Mouse (Mus musculus) stomach, embryonic 14.5 days (tissue): ENCODE data around the gene Plac1. TPM values are rescaled to one million over a fixed set of nuclear protein-coding genes. Genes with fewer than 3 reads are reported as not detected.
"Not testable (repeated sequence)": the region's sequence is repeated elsewhere in the genome, so short reads cannot be mapped to it uniquely, and the experiment has no call there.

Source experiments
- ATAC-seq: fragments of 200-750 bp; cut with Nextera tagmentation; 2 replicates; pipeline ENCODE4 v1.8.0; 2017; ENCODE audit warnings: low read depth, moderate TSS enrichment; ENCODE audit not compliant: insufficient number of reproducible peaks, insufficient read depth, low FRiP score
- H3K27ac ChIP-seq: fragments of 300-500 bp; sonication (generic); 2 replicates; pipeline ENCODE4 v1.5.1; 2014; ENCODE audit warnings: mild to moderate bottlenecking, low read length, moderate library complexity, mixed read lengths
- H3K27me3 ChIP-seq: fragments of 300-500 bp; sonication (generic); 2 replicates; pipeline ENCODE4 v1.6.1; 2014; ENCODE audit warnings: low read length, control low read depth, mixed read lengths; ENCODE audit not compliant: control insufficient read depth, insufficient read depth
- H3K36me3 ChIP-seq: fragments of 300-500 bp; sonication (generic); 2 replicates; pipeline ENCODE4 v1.6.1; 2014; ENCODE audit warnings: mild to moderate bottlenecking, control low read depth, low read length, moderate library complexity, mixed read lengths; ENCODE audit not compliant: control insufficient read depth, insufficient read depth
- H3K4me1 ChIP-seq: fragments of 300-500 bp; sonication (generic); 2 replicates; pipeline ENCODE4 v1.6.1; 2014; ENCODE audit warnings: low read length, control low read depth, mixed read lengths; ENCODE audit not compliant: control insufficient read depth, insufficient read depth
- H3K4me2 ChIP-seq: fragments of 300-500 bp; sonication (generic); replicated peaks from 2 replicates; pipeline ENCODE4 v1.6.1; 2014; ENCODE audit warnings: low read depth, low read length, control low read depth
- H3K4me3 ChIP-seq: fragments of 300-500 bp; sonication (generic); 2 replicates; pipeline ENCODE4 v1.5.1; 2014; ENCODE audit warnings: low read depth, low read length, control low read depth
- H3K9ac ChIP-seq: fragments of 300-500 bp; sonication (generic); replicated peaks from 2 replicates; pipeline ENCODE4 v1.6.1; 2014; ENCODE audit warnings: low read depth, mild to moderate bottlenecking, control low read depth, low read length, moderate library complexity, mixed read lengths
- H3K9me3 ChIP-seq: fragments of 300-500 bp; sonication (generic); 2 replicates; pipeline ENCODE4 v1.6.1; 2016; ENCODE audit warnings: low read depth, low read length, control low read depth; ENCODE audit not compliant: control insufficient read depth
- WGBS: fragments of 180-500 bp; shearing (Covaris S2); extraction: QIAGEN DNeasy Blood & Tissue Kit; methylation state at CpG from one replicate; pipeline ENCODE4 v1.1.7; 2014; 5-methylcytosine and 5-hydroxymethylcytosine counted together
- microRNA counts: library from miRNA; unstranded; fragments of <30 nt; microRNA quantifications from one replicate; lab custom pipeline; 2016
- microRNA-seq: library from miRNA; unstranded; fragments of <30 nt; microRNA quantifications from one replicate; pipeline ENCODE4, GENCODE M21; 2016
- polyA plus RNA-seq: library from polyadenylated mRNA; unstranded; fragments of >200 nt; fragmentation: Nextera tagmentation; extraction: Ambion mirVana; gene quantifications from 2 replicates; pipeline ENCODE4 v1.2.1, GENCODE M21; 2014

Gene Plac1
- polyA plus RNA-seq, 1 experiment from 2014 or later, result 15.3 TPM

DNA sequence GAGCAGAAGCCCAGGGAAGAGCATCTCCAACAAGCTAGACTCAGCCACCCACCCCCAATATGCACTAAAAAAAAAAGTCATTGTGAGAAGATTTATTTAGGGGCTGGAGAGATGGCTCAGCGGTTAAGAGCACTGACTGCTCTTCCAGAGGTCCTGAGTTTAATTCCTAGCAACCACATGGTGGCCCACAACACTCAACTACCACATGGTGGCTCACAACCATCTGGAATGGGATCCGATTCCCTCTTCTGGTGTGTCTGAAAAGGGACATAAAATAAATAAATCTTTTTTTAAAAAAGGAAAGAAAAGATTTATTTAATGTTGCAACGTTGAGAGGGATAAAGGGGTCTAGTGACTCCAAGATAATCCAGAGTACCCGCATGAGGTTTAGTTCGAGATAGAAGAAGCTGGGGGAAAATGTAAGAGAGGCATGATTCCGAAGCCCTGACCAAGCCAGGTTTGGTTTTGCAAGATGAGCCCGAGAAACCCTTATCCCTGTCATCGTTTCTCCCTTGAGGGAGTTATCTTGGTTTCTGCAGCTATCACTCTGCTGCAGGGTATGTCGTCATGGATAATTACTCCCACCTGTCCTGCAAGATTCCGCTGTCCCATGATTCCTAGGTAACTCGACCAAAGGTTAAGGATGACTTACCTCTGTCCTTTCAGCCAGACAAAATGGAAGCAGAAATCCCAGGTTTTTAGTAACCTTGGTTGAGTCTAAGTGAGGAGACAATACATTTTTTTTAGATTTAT lies 214.3 kb downstream of the Plac1 start:
- H3K27me3 ChIP-seq, result no peaks in the 10 kb centered on the region
- no peak overlapping the region for H3K4me3 ChIP-seq
- no peaks in the 10 kb centered on the region for H3K36me3 ChIP-seq
- no peak for ATAC-seq
- H3K9ac ChIP-seq, result no peak overlapping the region
- H3K4me2 ChIP-seq, result no peak overlapping the region
- 58% methylated on average over 11 of the region's 11 CpGs for WGBS
- no peak overlapping the region for H3K27ac ChIP-seq
- H3K9me3 ChIP-seq, result no peaks in the 10 kb centered on the region
- no peaks in the 10 kb centered on the region for H3K4me1 ChIP-seq

DNA sequence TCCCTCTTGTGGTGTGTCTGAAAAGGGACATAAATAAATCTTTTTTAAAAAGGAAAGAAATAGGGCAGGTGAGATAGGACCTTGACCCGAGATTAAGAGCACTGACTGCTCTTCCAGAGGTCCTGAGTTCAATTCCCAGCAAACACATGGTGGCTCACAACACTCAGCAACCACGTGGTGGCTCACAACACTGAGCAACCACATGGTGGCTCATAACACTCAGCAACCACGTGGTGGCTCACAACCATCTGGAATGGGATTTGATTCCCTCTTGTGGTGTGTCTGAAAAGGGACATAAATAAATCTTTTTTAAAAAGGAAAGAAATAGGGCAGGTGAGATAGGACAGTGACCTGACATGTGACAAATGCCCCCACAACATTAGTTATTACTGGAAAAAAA lies 215.6 kb downstream of the Plac1 start:
- H3K27me3 ChIP-seq, H3K4me1 ChIP-seq, H3K27ac ChIP-seq, H3K4me3 ChIP-seq, ATAC-seq, H3K9me3 ChIP-seq, H3K4me2 ChIP-seq, H3K36me3 ChIP-seq, H3K9ac ChIP-seq: not testable (repeated sequence)
- WGBS, result 13% methylated on average over 3 of the region's 3 CpGs

DNA sequence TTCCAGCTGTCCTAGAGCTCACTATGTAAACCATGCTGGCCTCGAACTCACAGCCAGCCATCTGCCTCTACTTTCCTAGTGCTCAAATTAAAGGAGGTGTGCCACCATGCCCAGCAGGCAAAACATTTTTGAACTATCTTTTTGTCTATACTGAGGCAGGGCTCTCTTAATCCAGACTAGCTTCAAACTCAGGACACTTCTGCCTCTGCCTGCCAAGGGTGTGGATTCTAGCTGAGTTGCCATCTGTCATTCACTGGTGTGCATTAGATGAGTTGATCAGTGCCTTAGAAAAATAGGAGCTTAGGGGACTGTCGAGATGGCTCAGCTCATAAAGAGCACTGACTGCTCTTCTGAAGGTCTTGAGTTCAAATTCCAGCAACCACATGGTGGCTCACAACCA lies 216.9 kb downstream of the Plac1 start:
- no peak overlapping the region for H3K4me2 ChIP-seq
- H3K27ac ChIP-seq, result no peak overlapping the region
- no peak overlapping the region for H3K9ac ChIP-seq
- no peaks in the 10 kb centered on the region for H3K9me3 ChIP-seq
- no peaks in the 10 kb centered on the region for H3K36me3 ChIP-seq
- 93% methylated on average over 2 of the region's 2 CpGs for WGBS
- no peaks in the 10 kb centered on the region for H3K4me1 ChIP-seq
- H3K27me3 ChIP-seq, result no peaks in the 10 kb centered on the region
- no peak overlapping the region for H3K4me3 ChIP-seq
- no peak for ATAC-seq

MicroRNA genes within 50 kb of the gene (microRNA counts, 519-probe panel; counts per million panel counts)
- microRNA mmu-miR-322 (lab: Ali Mortazavi, UCI) (4,083 counts per million, percentile 81 among the panel's probes with 10 or more counts), microRNA mmu-miR-351 (lab: Ali Mortazavi, UCI) (3,277 counts per million, percentile 62 among the panel's probes with 10 or more counts), microRNA mmu-miR-450a-3p (lab: Ali Mortazavi, UCI) (not detected), microRNA mmu-miR-450a-5p (lab: Ali Mortazavi, UCI) (4,442 counts per million, percentile 87 among the panel's probes with 10 or more counts), microRNA mmu-miR-450b-3p (lab: Ali Mortazavi, UCI) (2,706 counts per million, percentile 46 among the panel's probes with 10 or more counts), microRNA mmu-miR-450b-5p (lab: Ali Mortazavi, UCI) (not detected), microRNA mmu-miR-503 (lab: Ali Mortazavi, UCI) (725 counts per million, percentile 2 among the panel's probes with 10 or more counts), microRNA mmu-miR-542-3p (lab: Ali Mortazavi, UCI) (2,616 counts per million, percentile 44 among the panel's probes with 10 or more counts), microRNA mmu-miR-542-5p (lab: Ali Mortazavi, UCI) (3,154 counts per million, percentile 58 among the panel's probes with 10 or more counts)

Small RNA genes lying within 50 kb of the gene (microRNA-seq; reads per million reads assigned to microRNA genes)
- gene Mir322, result 22,486 reads per million, percentile 97 among the genes with 10 or more reads in this experiment
- 5,436 reads per million, percentile 89 among the genes with 10 or more reads in this experiment for gene Mir351
- gene Mir450-1, result 38.8 reads per million, percentile 36 among the genes with 10 or more reads in this experiment
- gene Mir450-2, result 27.3 reads per million, percentile 32 among the genes with 10 or more reads in this experiment
- gene Mir450b, result 279 reads per million, percentile 60 among the genes with 10 or more reads in this experiment
- 1,176 reads per million, percentile 74 among the genes with 10 or more reads in this experiment for gene Mir503
- 1,129 reads per million, percentile 73 among the genes with 10 or more reads in this experiment for gene Mir542

Other genes with a start within 250 kb of the Plac1 start
- 12.4 TPM in 2 replicates for gene Fam122b, start 29.7 kb upstream of the Plac1 start, polyA plus RNA-seq
- not detected in 2 replicates for gene Fam122c, start 33.3 kb upstream of the Plac1 start, polyA plus RNA-seq
- gene Mospd1, start 130.4 kb upstream of the Plac1 start, polyA plus RNA-seq, result 39.0 and 44.7 TPM in 2 replicates
- gene Etd, start 194.8 kb upstream of the Plac1 start, polyA plus RNA-seq, result not detected in 2 replicates